Mouse (Mus musculus) skeletal muscle tissue, adult 2 months (tissue): Measurements from ENCODE around the gene Hnrnpu.
"Not testable (repeated sequence)": the region's sequence is repeated elsewhere in the genome, so short reads cannot be mapped to it uniquely, and the experiment has no call there.

ENCODE experiments used
- DNase-seq: peaks from one replicate; pipeline ENCODE4 v3.0.0-alpha.2; 2012; ENCODE audit warnings: low read depth, low spot score

The Hnrnpu gene

DNA sequence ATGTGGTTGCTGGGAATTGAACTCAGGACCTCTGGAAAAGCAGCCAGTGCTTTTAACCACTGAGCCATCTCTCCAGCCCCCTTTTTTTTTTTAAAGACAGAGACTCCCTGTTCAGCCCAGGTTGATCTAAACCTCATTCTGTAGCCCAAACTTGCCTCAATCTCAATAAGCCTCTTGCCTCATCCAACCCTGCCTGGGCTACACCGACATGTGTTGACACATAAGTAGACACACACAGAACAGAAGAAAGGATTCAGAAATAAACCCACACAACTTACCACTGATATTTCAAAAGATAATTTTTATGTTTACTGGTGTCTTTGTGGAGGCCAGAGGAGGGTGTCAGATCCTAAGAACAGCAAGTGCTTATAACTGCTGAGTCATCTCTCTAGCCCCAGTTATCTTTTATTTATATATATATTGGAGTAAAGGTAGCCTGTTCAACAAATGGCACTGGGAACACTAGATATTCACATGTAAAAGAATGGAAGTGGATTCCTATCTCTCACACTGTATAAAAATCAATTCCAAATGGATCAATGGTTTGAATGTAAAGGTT lies 24.5 kb downstream of the Hnrnpu start:
- no peak for DNase-seq

DNA sequence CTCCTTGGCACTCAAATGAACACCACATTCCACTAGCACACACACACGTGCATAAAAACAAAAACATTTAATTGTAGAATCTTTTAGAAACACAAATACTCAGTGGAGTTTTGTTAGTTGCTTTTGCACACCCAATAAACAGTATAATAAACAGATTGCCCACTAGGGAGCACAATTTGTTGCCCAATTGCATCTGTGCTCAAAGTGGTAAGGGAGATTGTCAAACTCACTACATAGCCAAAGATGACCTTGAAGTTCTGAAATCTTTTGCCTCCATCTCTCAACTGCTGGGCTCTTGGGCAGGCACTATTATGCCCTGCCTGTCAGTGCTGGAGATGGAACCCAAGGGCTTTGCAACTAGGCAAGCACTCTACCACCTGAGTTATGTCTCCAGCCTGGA lies 27.5 kb downstream of the Hnrnpu start:
- no peak for DNase-seq

DNA sequence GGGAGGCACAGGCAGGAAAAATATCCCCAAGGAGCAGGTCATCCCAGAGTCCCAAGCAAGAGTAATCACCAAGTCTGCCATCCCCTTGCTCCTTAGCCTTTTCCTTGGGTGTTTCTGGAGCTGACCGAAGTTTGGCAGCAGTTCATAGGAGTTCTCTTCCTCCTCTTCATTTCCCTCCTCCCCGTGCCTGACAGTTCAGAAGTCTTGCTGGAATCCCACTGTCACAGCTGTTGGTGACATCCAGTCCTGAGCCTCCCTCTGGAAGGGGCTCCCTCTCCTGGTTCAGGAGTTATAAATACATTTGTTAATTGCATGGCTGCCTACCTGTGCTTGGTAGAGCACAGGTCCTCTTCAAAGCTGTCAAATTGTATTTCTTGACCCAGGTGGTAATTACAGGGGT lies 28.1 kb downstream of the Hnrnpu start:
- DNase-seq: no peak

DNA sequence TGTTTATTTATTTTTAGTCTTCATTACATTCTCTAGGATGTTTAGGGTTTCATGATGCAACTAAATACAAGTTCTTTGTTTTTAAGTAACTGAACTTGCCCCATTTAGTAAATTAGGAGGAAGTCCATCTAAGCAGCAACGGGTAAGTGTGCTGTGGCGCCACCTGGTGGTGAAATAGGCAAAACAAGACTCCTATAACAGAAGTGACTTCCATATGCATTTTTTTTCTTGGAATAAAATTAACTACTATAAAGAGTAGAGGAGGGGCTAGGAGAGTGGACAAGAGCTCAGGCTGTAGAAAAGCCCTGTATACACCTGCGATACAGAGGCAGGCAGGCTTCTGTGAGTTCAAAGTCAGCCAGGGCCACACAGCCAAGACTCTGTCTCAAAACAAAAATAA lies 34.2 kb downstream of the Hnrnpu start:
- DNase-seq: peak; percentile 57

DNA sequence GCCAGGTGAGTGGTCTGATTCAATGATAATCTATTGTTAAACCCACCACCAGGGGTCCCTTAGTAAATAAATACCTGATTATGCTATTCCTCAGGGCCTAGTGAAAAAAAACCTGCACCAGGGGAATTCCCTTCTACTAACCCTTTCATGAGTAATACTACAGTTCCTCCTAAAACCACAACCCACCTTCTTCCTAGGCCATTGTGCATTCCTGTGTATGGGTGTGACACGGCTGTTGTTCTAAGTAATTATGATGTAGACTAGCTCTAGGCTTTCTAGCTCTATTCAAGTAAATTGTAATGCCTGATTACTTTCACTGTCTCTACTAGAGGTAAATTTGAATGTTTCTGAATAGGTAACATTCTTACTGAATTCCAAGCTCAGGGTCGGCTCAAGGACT lies 36.3 kb downstream of the Hnrnpu start:
- DNase-seq: not testable (repeated sequence)

DNA sequence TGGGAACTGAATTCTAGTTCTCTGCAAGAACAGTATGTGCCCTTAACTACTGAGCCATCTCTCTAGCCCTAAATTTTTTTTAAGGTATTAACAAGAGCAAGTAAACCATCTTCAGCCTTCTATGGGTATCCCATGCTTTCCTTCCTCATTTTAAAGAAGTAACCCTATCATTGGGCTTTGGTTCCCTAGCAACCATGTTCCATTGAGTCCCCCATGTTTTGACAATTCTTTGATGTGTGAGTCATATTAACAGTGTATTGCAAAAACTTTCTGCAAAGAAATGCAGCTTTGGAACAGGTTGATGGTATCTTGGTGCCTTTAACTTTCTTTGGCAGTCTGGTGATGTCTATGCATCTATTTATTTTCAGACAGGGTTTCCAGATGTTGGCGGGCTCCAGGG lies 43.5 kb downstream of the Hnrnpu start:
- no peak for DNase-seq

DNA sequence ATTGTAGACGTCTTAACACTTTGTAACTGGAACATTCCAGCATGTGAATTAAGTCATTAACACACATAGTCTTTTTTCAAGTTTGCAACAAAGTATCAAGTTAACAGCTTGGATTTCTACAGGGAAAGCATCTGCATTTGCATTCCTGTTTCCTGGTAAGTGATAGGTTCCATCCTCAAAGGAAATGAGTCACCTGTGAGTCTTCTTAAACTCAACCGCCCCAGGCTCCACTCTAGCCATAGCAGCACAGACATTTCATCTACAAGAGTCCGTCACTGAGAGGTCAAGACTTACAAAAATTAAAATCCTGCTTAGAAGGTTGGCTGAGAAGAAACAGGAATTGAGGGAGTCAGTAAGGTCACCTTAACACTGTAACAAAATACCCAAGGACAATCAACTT lies 45.9 kb downstream of the Hnrnpu start:
- no peak for DNase-seq

DNA sequence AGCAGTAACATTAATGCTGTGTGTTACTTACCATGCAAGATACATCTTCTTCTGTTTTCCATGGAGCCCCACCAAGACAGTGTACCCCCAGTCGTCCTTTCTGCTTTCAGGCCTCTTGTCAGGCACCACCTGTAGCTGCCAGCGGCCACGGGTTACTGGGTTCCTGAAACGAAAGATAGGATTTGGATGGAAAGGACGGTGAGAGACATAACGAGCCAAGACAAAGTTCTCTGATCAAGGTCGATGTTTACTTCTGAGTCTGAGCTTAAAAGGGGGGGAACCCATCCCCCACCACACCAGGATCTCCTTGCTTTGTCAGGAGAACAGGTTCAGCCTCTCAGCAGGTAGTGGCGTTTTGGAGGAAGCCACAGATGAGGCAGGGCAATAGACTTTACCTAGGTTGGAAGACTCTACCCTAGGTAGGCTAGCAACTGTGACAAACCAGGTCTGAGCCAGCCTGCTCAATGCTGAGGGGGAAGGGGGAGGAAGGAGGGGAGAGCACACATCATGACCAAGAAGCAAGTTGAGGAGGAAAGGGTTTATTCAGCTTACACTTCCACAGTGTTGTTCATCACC lies 49.9 kb downstream of the Hnrnpu start:
- no peak for DNase-seq

DNA sequence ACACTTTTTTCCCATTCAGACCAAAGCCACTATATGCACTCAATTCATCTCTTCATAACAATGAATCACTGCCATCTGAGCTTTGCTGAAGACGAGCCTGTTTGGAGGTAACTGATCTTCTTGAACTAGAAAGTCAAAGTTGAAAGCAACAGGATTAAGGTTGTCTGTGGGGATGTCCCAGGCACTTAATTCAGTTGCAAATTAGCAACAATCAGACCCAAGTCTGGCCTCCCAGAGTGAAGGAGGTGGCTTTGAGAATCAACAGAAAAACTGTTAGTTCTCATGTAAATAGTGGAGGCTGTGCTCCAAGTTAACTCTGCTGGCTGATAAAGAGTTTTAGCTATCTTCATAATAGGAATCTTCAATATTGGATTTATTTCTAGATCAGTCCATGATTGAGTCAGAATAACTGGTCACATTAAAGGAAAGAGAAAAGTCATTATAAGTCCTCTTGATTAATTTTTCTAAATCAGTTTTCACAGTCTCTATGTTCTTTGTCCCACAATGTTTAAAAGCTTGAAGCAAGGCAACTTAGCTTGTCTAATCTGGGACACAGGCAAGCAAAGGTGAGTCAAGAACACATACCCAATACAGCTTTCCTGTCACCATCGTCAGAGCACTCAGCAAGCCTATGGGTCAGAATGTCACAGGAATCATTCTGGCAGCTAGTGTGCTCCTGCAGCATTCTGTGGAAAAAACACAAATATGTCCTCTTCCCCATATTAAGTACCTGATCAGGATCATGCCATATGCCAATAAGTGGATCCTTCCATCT lies 53.5 kb downstream of the Hnrnpu start:
- no peak for DNase-seq

DNA sequence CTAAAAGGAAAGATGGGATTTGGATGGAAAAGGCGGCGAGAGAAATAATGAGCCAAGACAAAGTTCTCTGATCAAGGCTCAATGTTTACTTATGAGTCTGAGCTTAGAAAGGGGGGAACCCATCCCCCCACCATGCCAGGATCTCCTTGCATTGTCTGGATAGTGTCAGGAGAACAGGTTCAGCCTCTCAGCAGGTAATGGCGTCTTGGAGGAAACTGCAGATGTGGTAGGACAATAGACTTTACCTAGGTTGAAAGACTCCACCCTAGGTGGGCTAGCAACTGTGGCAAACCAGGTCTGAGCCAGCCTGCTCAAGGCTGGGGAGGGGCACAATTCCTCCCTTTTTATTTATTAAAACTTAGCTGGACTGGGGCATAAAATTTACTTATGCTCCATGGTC lies 54.3 kb downstream of the Hnrnpu start:
- not testable (repeated sequence) for DNase-seq

DNA sequence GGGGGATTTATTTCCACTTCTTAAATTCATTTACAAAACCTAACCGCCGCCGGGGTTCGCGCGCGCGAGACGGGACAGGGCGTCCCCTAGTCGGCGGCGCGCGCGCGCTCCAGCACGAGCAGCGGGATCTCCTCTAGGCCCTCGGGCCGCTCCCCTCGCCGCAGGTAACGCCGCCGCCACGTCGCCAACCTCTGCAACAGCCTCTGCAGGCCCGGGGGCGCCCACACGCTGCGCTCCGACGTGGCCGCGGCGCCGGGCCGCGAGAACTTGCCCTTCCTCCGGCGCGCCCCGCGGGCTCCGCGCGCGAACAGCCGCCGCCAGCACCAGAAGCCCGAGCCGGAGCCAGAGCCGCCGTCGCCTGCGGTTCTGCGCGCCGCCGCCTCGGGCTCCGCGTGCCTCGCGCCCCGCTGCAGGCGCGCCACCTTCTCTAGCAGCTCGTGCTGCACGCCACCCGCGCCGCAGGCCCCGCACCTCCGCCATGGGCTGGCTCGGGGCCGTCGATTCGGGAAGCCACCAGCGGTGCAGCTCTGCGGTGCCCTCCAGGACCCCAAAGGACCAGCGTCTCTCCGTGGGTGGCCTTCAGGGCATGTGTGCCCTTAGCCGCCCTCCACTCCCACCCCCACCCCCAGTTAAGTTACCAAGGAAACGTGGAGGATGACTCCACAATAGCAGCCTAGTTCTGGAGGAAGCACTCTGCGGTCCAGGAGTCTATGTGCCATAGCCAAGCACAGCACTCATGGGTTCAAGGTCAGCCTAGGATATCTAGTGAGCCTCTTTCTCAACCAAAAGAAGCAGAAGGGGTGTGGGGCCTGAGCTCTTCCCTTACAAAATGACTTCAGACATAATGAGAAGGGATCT lies 61.3 kb downstream of the Hnrnpu start:
- no peak for DNase-seq

DNA sequence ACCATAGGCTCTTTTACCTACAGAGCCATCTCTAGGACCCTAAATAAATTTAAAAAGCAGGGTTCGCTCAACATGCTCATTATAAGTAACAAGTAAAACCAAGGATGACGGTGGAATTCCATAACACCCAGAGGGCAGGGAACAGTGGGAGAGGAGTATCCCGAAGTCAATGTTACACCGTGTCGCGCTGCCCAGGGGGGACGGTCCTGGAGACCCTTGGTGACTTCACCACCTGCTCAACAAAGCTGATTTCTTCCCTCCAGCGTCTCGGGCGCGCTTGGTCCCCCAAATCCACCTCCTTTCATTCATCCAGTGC lies 61.9 kb downstream of the Hnrnpu start:
- no peak for DNase-seq

DNA sequence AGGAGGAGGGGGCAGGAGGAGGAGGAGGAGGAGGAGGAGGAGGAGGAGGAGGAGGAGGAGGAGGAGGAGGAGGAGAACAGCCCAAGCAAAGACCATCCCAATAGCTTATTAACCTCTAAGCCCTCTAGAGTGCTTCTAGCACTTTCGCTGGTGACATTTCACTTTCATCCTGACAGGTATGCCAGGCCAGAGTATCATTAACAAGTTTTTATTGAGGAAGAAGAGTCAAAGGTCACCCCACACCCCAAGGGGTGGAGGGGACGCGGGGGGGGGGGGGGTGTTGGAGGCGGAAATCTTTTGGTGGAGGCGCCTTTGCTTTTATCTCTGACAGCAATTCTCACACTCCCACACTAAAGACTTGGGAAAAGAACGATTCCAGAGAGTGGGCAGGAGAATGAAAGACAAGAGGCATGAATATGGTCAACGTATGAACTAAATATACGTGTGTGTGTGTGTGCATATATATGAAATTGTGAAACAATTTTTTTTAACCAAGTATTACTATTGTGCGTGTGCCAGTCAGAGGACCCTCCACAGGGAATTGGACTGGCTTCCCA lies 62.3 kb downstream of the Hnrnpu start:
- DNase-seq: no peak
